Mouse (Mus musculus): ENCODE results near the gene Tom1l2. TPM values are rescaled to one million over a fixed set of nuclear protein-coding genes. Genes with fewer than 3 reads are reported as not detected.

The Tom1l2 gene
- total and polyA plus RNA-seq, 3 experiments, result 4.8 to 10.4 (median 10.4) TPM

DNA sequence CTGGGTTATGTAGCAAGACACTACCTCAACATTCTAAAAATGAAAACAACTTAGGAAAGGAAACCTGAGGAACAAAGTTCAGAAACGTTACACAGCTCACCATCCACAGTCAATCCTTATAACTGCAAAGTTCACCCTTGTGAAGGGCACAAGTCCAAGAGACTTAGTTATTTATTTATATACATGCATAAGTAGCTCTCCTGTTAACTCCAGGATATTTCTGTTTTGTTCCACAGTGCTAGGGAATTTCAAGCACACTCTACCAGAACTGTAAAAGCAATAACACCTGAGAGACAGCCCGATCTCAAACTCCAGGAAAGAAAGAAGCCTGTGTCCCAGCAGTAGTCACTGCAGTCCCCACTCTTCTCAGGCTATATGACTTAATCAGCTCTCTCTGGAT lies 31.3 kb downstream of the Tom1l2 start:
- H3K4me3 ChIP-seq (replicated peaks in 1 of 3; ENCODE audit: low read depth in 2 of 3, low read length in 2 of 3, poor library complexity in 1 of 3), result no peak overlapping the region
- peaks cover 0 to 3% of the 10 kb centered on the region in 2 experiments for H3K36me3 ChIP-seq (replicated peaks in 1 of 2; ENCODE audit: control insufficient read depth in 1 of 2, insufficient read depth in 1 of 2, low read length in 1 of 2)
- no peak overlapping the region for H3K9ac ChIP-seq (ENCODE audit: insufficient read depth, low read depth)
- peaks cover 0 to 3% of the 10 kb centered on the region in 2 experiments; a peak in 1 of 4 replicates for H3K4me1 ChIP-seq (ENCODE audit: control insufficient read depth in 1 of 2, insufficient read depth in 2 of 2)
- H3K9me3 ChIP-seq (replicated peaks; ENCODE audit: low read length), result no peaks in the 10 kb centered on the region
- no peaks in the 10 kb centered on the region for H3K27me3 ChIP-seq (replicated peaks)
- dilution Hi-C loops (cut with MboI; ENCODE audit: extremely low pct_ligation_motif_present, extremely low pct_unique_long_range_greater_than_20kb, low sequenced_read_pairs), result no loop called here
- no peaks in the 10 kb centered on the region for H3K79me2 ChIP-seq (replicated peaks; ENCODE audit: control insufficient read depth, extremely low read depth, insufficient read depth, poor library complexity, severe bottlenecking)
- no peak for DNase-seq (ENCODE audit: extremely low read depth)
- in situ Hi-C loops (cut with MboI; ENCODE audit: low pct_ligation_motif_present, low pct_unique_long_range_greater_than_20kb, low sequenced_read_pairs), result no loop called here
- no peak overlapping the region for H3K27ac ChIP-seq (ENCODE audit: insufficient read depth, low read depth)
- no peak for TF ChIP-seq POLR2A (IDR thresholded peaks at IDR 0.05; ENCODE audit: low read depth, low read length)
- TF ChIP-seq ETS1 (conservative IDR thresholded peaks at IDR 0.05; ENCODE audit: low read depth, low read length), result no peak
- no peak for TF ChIP-seq MAFK (IDR thresholded peaks at IDR 0.05; ENCODE audit: insufficient replicate concordance, low read length)
- no peak for TF ChIP-seq CTCF (conservative IDR thresholded peaks at IDR 0.05 in 1 of 2, IDR thresholded peaks at IDR 0.05 in 1 of 2; ENCODE audit: low read depth in 2 of 2, low read length in 2 of 2)
- TF ChIP-seq HCFC1 (IDR thresholded peaks at IDR 0.05; ENCODE audit: low read depth, low read length), result no peak
- no peak for TF ChIP-seq CHD2 (IDR thresholded peaks at IDR 0.05; ENCODE audit: low read length)
- no peak for TF ChIP-seq E2F4 (IDR thresholded peaks at IDR 0.05; ENCODE audit: insufficient replicate concordance, low read depth, low read length)
- H3K4me2 ChIP-seq (ENCODE audit: insufficient read depth, low read depth, poor library complexity, severe bottlenecking), result no peak overlapping the region

DNA sequence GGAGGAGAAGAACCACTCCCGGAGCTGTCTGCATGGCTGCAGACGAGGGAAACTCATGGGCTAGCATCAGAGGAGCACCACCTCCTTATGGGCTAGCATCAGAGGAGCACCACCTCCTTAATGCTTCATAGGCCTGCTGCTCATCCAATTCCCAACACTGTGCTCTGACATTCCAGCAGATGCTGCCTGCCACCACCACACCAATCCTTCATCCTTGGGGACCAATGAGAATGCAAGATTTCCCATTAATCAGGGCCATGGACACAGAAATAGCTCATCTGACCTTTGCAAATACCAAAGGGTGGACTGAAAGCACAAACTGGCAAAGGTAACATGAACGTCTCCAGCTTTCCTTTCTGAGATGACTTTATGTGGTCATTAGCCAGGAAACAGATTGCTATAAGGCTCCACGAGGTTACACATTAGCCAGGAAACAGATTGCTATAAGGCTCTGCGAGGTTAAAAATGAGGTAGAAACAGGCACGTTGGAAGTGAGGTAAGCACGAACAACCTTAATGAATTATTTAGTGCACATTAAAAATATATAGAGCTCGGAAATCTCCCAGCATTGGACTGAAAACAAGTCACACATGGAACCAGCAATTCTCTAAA lies 32.2 kb downstream of the Tom1l2 start:
- Histone ChIP-seq H3K4me1 (ENCODE audit: control insufficient read depth in 1 of 2, insufficient read depth in 2 of 2) (peaks cover 0 to 3% of the 10 kb centered on the region in 2 experiments; a peak in 1 of 4 replicates), H3K27me3 (replicated peaks) (no peaks in the 10 kb centered on the region), H3K9me3 (replicated peaks; ENCODE audit: low read length) (no peaks in the 10 kb centered on the region), H3K79me2 (replicated peaks; ENCODE audit: control insufficient read depth, extremely low read depth, insufficient read depth, poor library complexity, severe bottlenecking) (no peaks in the 10 kb centered on the region), H3K36me3 (replicated peaks in 1 of 2; ENCODE audit: control insufficient read depth in 1 of 2, insufficient read depth in 1 of 2, low read length in 1 of 2) (peaks cover 0 to 3% of the 10 kb centered on the region in 2 experiments), H3K4me3 (replicated peaks in 1 of 3; ENCODE audit: low read depth in 2 of 3, low read length in 2 of 3, poor library complexity in 1 of 3) (no peak overlapping the region), H3K27ac (ENCODE audit: insufficient read depth, low read depth) (no peak overlapping the region), H3K4me2 (ENCODE audit: insufficient read depth, low read depth, poor library complexity, severe bottlenecking) (no peak overlapping the region), H3K9ac (ENCODE audit: insufficient read depth, low read depth) (no peak overlapping the region)
- no peak for DNase-seq (ENCODE audit: extremely low read depth)
- dilution Hi-C loops (cut with MboI; ENCODE audit: extremely low pct_ligation_motif_present, extremely low pct_unique_long_range_greater_than_20kb, low sequenced_read_pairs), result no loop called here
- in situ Hi-C loops (cut with MboI; ENCODE audit: low pct_ligation_motif_present, low pct_unique_long_range_greater_than_20kb, low sequenced_read_pairs), result no loop called here
- TF ChIP-seq USF2 (conservative IDR thresholded peaks at IDR 0.05; ENCODE audit: low read depth, low read length) (no peak), GABPA (IDR thresholded peaks at IDR 0.05; ENCODE audit: insufficient replicate concordance, low read depth, low read length) (no peak)

DNA sequence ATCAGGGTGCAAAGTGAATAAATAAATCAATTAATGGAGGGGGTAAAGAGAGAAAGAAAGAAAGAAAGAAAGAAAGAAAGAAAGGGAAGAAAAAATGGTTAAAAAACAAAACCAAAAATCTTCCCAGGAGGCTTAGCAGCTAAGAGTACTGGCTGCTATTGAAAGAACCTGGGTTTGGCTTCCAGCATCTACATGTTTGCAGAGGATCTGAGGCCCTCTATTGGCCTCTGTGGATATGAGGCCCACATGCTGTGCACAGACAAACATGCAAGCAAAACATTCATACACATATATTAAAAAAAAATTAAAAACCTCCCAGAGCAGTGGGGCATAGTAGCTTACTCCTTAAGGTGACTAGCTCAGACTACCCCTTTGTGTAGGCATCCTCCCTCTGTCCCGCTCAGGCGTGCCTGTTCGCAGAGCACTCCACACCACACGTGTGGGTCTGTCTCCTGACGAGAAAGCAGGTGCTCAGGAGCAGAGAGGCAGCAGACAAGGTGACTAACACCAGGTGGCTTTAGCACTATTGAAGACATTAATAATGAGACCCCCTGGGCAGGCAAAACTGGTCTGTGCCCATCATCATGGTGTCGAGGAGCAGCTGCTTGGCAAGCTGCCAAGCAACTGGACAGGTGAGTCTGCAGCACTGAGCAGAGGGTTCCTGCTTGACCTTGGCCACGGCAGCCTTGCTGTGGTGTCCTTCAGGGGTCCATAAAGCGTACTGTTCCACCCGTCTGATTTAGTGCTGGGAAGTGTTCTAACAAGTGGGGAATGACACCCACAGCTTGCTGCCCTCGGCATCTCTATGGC lies 33.2 kb downstream of the Tom1l2 start:
- H3K4me3 ChIP-seq (replicated peaks in 1 of 3; ENCODE audit: low read depth in 2 of 3, low read length in 2 of 3, poor library complexity in 1 of 3), result no peak overlapping the region
- no peaks in the 10 kb centered on the region for H3K27me3 ChIP-seq (replicated peaks)
- H3K4me1 ChIP-seq (ENCODE audit: control insufficient read depth in 1 of 2, insufficient read depth in 2 of 2), result peaks cover 0 to 3% of the 10 kb centered on the region in 2 experiments; a peak in 1 of 4 replicates
- no peak overlapping the region for H3K9ac ChIP-seq (ENCODE audit: insufficient read depth, low read depth)
- H3K9me3 ChIP-seq (replicated peaks; ENCODE audit: low read length), result no peaks in the 10 kb centered on the region
- TF ChIP-seq TCF12 (IDR thresholded peaks at IDR 0.05; ENCODE audit: low read depth, low read length) (no peak), CTCF (conservative IDR thresholded peaks at IDR 0.05 in 1 of 2, IDR thresholded peaks at IDR 0.05 in 1 of 2; ENCODE audit: low read depth in 2 of 2, low read length in 2 of 2) (peak in 1 of 2 experiments; percentile 25; a peak in 1 of 4 replicates)
- dilution Hi-C loops (cut with MboI; ENCODE audit: extremely low pct_ligation_motif_present, extremely low pct_unique_long_range_greater_than_20kb, low sequenced_read_pairs), result no loop called here
- H3K79me2 ChIP-seq (replicated peaks; ENCODE audit: control insufficient read depth, extremely low read depth, insufficient read depth, poor library complexity, severe bottlenecking), result no peaks in the 10 kb centered on the region
- no peak for DNase-seq (ENCODE audit: extremely low read depth)
- H3K36me3 ChIP-seq (replicated peaks in 1 of 2; ENCODE audit: control insufficient read depth in 1 of 2, insufficient read depth in 1 of 2, low read length in 1 of 2), result peaks cover 0 to 3% of the 10 kb centered on the region in 2 experiments
- H3K27ac ChIP-seq (ENCODE audit: insufficient read depth, low read depth), result no peak overlapping the region
- no peak overlapping the region for H3K4me2 ChIP-seq (ENCODE audit: insufficient read depth, low read depth, poor library complexity, severe bottlenecking)
- in situ Hi-C loops (cut with MboI; ENCODE audit: low pct_ligation_motif_present, low pct_unique_long_range_greater_than_20kb, low sequenced_read_pairs), result no loop called here
